Mouse (Mus musculus) embryonic fibroblast, embryonic 13.5 days (primary cell): Measurements from ENCODE around the gene Fam49a.
"Not testable (repeated sequence)": the region's sequence is repeated elsewhere in the genome, so short reads cannot be mapped to it uniquely, and the experiment has no call there.

ENCODE experiments used
- CTCF ChIP-seq: IDR thresholded peaks from 2 replicates; pipeline ENCODE4 v1.5.1; 2011; ENCODE audit warnings: mild to moderate bottlenecking, control low read depth, low read length, moderate library complexity, borderline replicate concordance; ENCODE audit not compliant: insufficient read depth
- POLR2A ChIP-seq: IDR thresholded peaks from 2 replicates; pipeline ENCODE4 v1.6.1; 2011; ENCODE audit warnings: low read depth, mild to moderate bottlenecking, control low read depth, low read length, moderate library complexity

DNA sequence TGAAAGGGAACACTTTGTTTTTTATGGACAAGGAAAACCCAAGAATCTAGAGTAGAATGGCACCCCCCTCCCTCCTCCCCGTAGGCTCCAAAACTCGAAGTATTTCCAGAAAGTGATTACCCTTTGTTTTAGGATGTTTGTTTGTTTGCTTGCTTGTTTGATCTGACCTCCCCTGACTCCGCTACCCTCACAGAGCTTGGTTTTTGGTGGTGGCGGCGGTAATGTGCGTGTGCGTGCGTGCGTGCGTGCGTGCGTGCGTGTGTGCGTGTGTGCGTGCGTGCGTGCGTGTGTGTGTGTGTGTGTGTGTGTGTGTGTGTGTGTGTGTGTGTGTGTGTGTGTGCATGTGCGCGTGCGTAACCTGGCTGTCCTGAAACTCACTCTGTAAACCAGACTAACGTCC lies 62.3 kb downstream of the Fam49a start:
- TF ChIP-seq CTCF, POLR2A: not testable (repeated sequence)
